Mouse (Mus musculus) MEL (cell line): ENCODE data around the gene Olfr70.

Experiments used
- EP300 ChIP-seq, 2 experiments: IDR thresholded peaks; 2 replicates each; pipeline ENCODE4 v1.6.1; 2011; ENCODE audit warnings: improper control_type of control experiment in 2 of 2, low read length in 2 of 2, low read depth in 1 of 2, mild to moderate bottlenecking in 1 of 2
- KAT2A ChIP-seq: conservative IDR thresholded peaks from 2 replicates; pipeline ENCODE4 v1.6.1; 2012; ENCODE audit warnings: low read depth, low read length, improper control_type of control experiment, inconsistent platforms
- POLR2A ChIP-seq, 2 experiments: IDR thresholded peaks; 2 replicates each; pipeline ENCODE4 v1.6.1; 2011 to 2012; ENCODE audit warnings: low read length in 2 of 2, mild to moderate bottlenecking in 2 of 2, control low read depth in 1 of 2, improper control_type of control experiment in 1 of 2, low read depth in 1 of 2, moderate library complexity in 1 of 2; ENCODE audit not compliant: control insufficient read depth in 1 of 2, insufficient read depth in 1 of 2, poor library complexity in 1 of 2

- TF ChIP-seq POLR2A (IDR thresholded peaks at IDR 0.05; ENCODE audit: control insufficient read depth in 1 of 2, insufficient read depth in 1 of 2, low read depth in 1 of 2, low read length in 2 of 2, poor library complexity in 1 of 2) (no peak), EP300 (IDR thresholded peaks at IDR 0.05; ENCODE audit: low read depth in 1 of 2, low read length in 2 of 2) (no peak), KAT2A (no peak)
Observed at GRCm38 (mm10) chr4:43690021-43690420, 10.6 kb downstream of the Olfr70 start.
